Mouse (Mus musculus) cerebellum, adult 2 months (tissue): ENCODE measurements around the gene Bbs7.

Experiments used
- CTCF ChIP-seq: fragments of 200-500 bp; IDR thresholded peaks from 2 replicates; pipeline ENCODE4 v1.5.1; 2011; ENCODE audit warnings: low read depth, mild to moderate bottlenecking, control low read depth, low read length, moderate library complexity, borderline replicate concordance; ENCODE audit not compliant: insufficient read depth
- POLR2A ChIP-seq: fragments of 200-500 bp; IDR thresholded peaks from 2 replicates; pipeline ENCODE4 v1.6.1; 2011; ENCODE audit warnings: low read length, control low read depth, borderline replicate concordance; ENCODE audit not compliant: insufficient read depth

GRCm38 (mm10) chr3:36536041-36536440, 77.2 kb downstream of the Bbs7 start:
- no peak for TF ChIP-seq CTCF
- no peak for TF ChIP-seq POLR2A
